10 mouse cellular contexts compared by ENCODE assay signal in genomic region chr6:88827395-88828205, GRCm38 (mm10). TPM values are rescaled to one million over a fixed set of nuclear protein-coding genes. Genes with fewer than 3 reads are reported as not detected.
DNase-seq lines count a peak whose midpoint lies in the region; ATAC-seq and TF ChIP-seq lines count a peak whose summit lies in the region.
"Had no signal": no experiment of that assay in that cellular context is flagged by ENCODE, and none has a peak within 500 bp of the region (broad histone marks: within the 10 kb centered on the region; RNA-seq: fewer than 3 reads in every experiment).

No protein-coding gene starts in this region.

- peaks cover 21% of the 10 kb centered on the region; the same call in 1 of the 2 replicates for H3K4me1 ChIP-seq in hindbrain, embryonic 14.5 days (replicated peaks; ENCODE audit: control insufficient read depth, insufficient read depth, low read length)
- peaks cover 13% of the 10 kb centered on the region for H3K4me1 ChIP-seq in hindbrain, embryonic 16.5 days (ENCODE audit: control insufficient read depth, insufficient read depth, low read depth, low read length)
- H3K4me1 ChIP-seq in liver, embryonic 14.5 days (replicated peaks; ENCODE audit: control insufficient read depth in 2 of 2, insufficient read depth in 2 of 2, low read length in 1 of 2), result peaks cover 3 to 9% of the 10 kb centered on the region in 2 experiments; a peak in 3 of 4 replicates

- H3K9me3 ChIP-seq in hindbrain, embryonic 14.5 days (ENCODE audit: control insufficient read depth, low read length), result no peaks in the 10 kb centered on the region
- no peaks in the 10 kb centered on the region for H3K9me3 ChIP-seq in hindbrain, embryonic 16.5 days (ENCODE audit: control insufficient read depth, low read length)
- no peaks in the 10 kb centered on the region for H3K9me3 ChIP-seq in liver, embryonic 14.5 days (ENCODE audit: control insufficient read depth, low read length)
- H3K9me3 ChIP-seq: kidney, embryonic 15.5 days; limb, embryonic 15.5 days had no signal

- H3K27me3 ChIP-seq in hindbrain, embryonic 14.5 days (ENCODE audit: control insufficient read depth, insufficient read depth, low read length), result no peaks in the 10 kb centered on the region
- H3K27me3 ChIP-seq in hindbrain, embryonic 16.5 days (replicated peaks; ENCODE audit: control insufficient read depth, insufficient read depth, low read length), result no peaks in the 10 kb centered on the region
- no peaks in the 10 kb centered on the region for H3K27me3 ChIP-seq in liver, embryonic 14.5 days (ENCODE audit: control insufficient read depth, insufficient read depth, low read length)
- H3K27me3 ChIP-seq: kidney, embryonic 15.5 days; limb, embryonic 15.5 days had no signal

- TF ChIP-seq EP300 in liver, embryonic 14.5 days (IDR thresholded peaks at IDR 0.05; ENCODE audit: low read depth), result no peak

- peak overlapping the region; percentile 32; the same call in 1 of the 2 replicates for H3K27ac ChIP-seq in hindbrain, embryonic 14.5 days
- H3K27ac ChIP-seq in hindbrain, embryonic 16.5 days (ENCODE audit: low read depth, low read length), result no peak overlapping the region
- no peak overlapping the region for H3K27ac ChIP-seq in liver, embryonic 14.5 days
- H3K27ac ChIP-seq: kidney, embryonic 15.5 days; limb, embryonic 15.5 days had no signal

- WGBS in hindbrain, embryonic 14.5 days, result 61% methylated on average over 13 of the region's 13 CpGs
- WGBS in hindbrain, embryonic 16.5 days, result 53% methylated on average over 13 of the region's 13 CpGs
- 61% methylated on average over 13 of the region's 13 CpGs for WGBS in liver, embryonic 14.5 days (ENCODE audit: insufficient replicate concordance)

- no peaks in the 10 kb centered on the region for H3K36me3 ChIP-seq in hindbrain, embryonic 14.5 days (replicated peaks; ENCODE audit: control insufficient read depth, insufficient read depth)
- H3K36me3 ChIP-seq in hindbrain, embryonic 16.5 days (ENCODE audit: control insufficient read depth, insufficient read depth, low read length), result no peaks in the 10 kb centered on the region
- H3K36me3 ChIP-seq in liver, embryonic 14.5 days (replicated peaks; ENCODE audit: control insufficient read depth, insufficient read depth, low read depth), result peaks cover 13% of the 10 kb centered on the region; the same call in 1 of the 2 replicates
- H3K36me3 ChIP-seq: kidney, embryonic 15.5 days; limb, embryonic 15.5 days had no signal

- no peak overlapping the region for H3K4me3 ChIP-seq in hindbrain, embryonic 14.5 days (replicated peaks; ENCODE audit: low read length)
- H3K4me3 ChIP-seq in hindbrain, embryonic 16.5 days (ENCODE audit: low read length), result no peak overlapping the region
- H3K4me3 ChIP-seq in liver, embryonic 14.5 days (ENCODE audit: insufficient read depth in 1 of 2, low read depth in 2 of 2, low read length in 2 of 2), result no peak overlapping the region
- H3K4me3 ChIP-seq: kidney, embryonic 15.5 days; limb, embryonic 15.5 days had no signal

- TF ChIP-seq CTCF in liver, embryonic 14.5 days (IDR thresholded peaks at IDR 0.05; ENCODE audit: low read depth), result 0 out of 2 replicates have a peak, but pooled peaks have one; percentile 21

- ATAC-seq in hindbrain, embryonic 14.5 days (ENCODE audit: low FRiP score), result no peak
- ATAC-seq in hindbrain, embryonic 16.5 days, result no peak
- ATAC-seq in liver, embryonic 14.5 days (ENCODE audit: insufficient read depth), result no peak

- H3K4me2 ChIP-seq in hindbrain, embryonic 14.5 days (replicated peaks), result no peak overlapping the region
- no peak overlapping the region for H3K4me2 ChIP-seq in hindbrain, embryonic 16.5 days (ENCODE audit: low read length)
- H3K4me2 ChIP-seq in liver, embryonic 14.5 days (ENCODE audit: low read depth), result no peak overlapping the region
- H3K4me2 ChIP-seq: kidney, embryonic 15.5 days; limb, embryonic 15.5 days had no signal

- no peak overlapping the region for H3K9ac ChIP-seq in hindbrain, embryonic 14.5 days
- no peak overlapping the region for H3K9ac ChIP-seq in hindbrain, embryonic 16.5 days (ENCODE audit: low read depth, low read length)
- H3K9ac ChIP-seq in liver, embryonic 14.5 days (replicated peaks), result no peak overlapping the region
- H3K9ac ChIP-seq: kidney, embryonic 15.5 days; limb, embryonic 15.5 days had no signal

- no peak for DNase-seq in hindbrain, embryonic 14.5 days (ENCODE audit: low spot score)
- DNase-seq in right cerebral cortex, postnatal 25 days, result peak; percentile 46
- no peak for DNase-seq in right cerebral cortex, postnatal 36 days (ENCODE audit: low spot score in 2 of 2)
- no peak for DNase-seq in liver, embryonic 14.5 days (ENCODE audit: low read depth in 3 of 3, low spot score in 3 of 3)
- DNase-seq in thymus, postnatal 4 days, result peak; percentile 51
- DNase-seq in adipocyte (ENCODE audit: low spot score), result no peak
- DNase-seq: heart, adult 18-20 months had no signal

RNA-seq across cellular contexts. Expression of gene Abtb1, which starts 14.2 kb away (rescaled TPM):
- polyA plus RNA-seq in hindbrain, embryonic 14.5 days (2014; fragmentation: Nextera tagmentation; extraction: Ambion mirVana), result 28.1 and 33.8 TPM in 2 replicates
- polyA plus RNA-seq in hindbrain, embryonic 16.5 days (2015; fragmentation: Nextera tagmentation; extraction: Ambion mirVana), result 37.7 and 39.4 TPM in 2 replicates
- 43.1 and 47.5 TPM in 2 replicates for polyA plus RNA-seq in liver, embryonic 14.5 days (2012; rRNA removed)
- 39.0 and 44.9 TPM in 2 replicates for polyA plus RNA-seq in liver, embryonic 14.5 days (2014; fragmentation: Nextera tagmentation; extraction: Ambion mirVana)

RNA-seq across cellular contexts. Expression of gene Podxl2, which starts 47.2 kb away (rescaled TPM):
- 525 and 527 TPM in 2 replicates for polyA plus RNA-seq in hindbrain, embryonic 14.5 days (2014; fragmentation: Nextera tagmentation; extraction: Ambion mirVana)
- polyA plus RNA-seq in hindbrain, embryonic 16.5 days (2015; fragmentation: Nextera tagmentation; extraction: Ambion mirVana), result 553 and 621 TPM in 2 replicates
- polyA plus RNA-seq in liver, embryonic 14.5 days (2012; rRNA removed), result 1.9 and 3.1 TPM in 2 replicates
- polyA plus RNA-seq in liver, embryonic 14.5 days (2014; fragmentation: Nextera tagmentation; extraction: Ambion mirVana), result 0.59 and 1.2 TPM in 2 replicates

Comparison
In these comparisons a context has a peak if more than half of its experiments do, and no peak if none do; other contexts are left out.
1. DNase-seq: peak in right cerebral cortex, postnatal 25 days (single experiment) and thymus, postnatal 4 days (single experiment); none in hindbrain, embryonic 14.5 days (single experiment), right cerebral cortex, postnatal 36 days (0 of 2), liver, embryonic 14.5 days (0 of 3) and adipocyte (single experiment).
2. RNA of gene Podxl2, which starts 47.2 kb away (polyA plus RNA-seq): 553 to 621 TPM in hindbrain, embryonic 16.5 days and 525 to 527 TPM in hindbrain, embryonic 14.5 days; 0.59 to 3.1 TPM in liver, embryonic 14.5 days; every median in the first group is over 100 times any median in the second.